In genomic region chr3:138839656-138840055, GRCm38 (mm10) we compare ENCODE assay signal across 18 mouse cellular contexts.
"Had no signal": no experiment of that assay in that cellular context is flagged by ENCODE, and none has a peak within 500 bp of the region (broad histone marks: within the 10 kb centered on the region; RNA-seq: fewer than 3 reads in every experiment).

No protein-coding gene starts in this region.

- DNase-seq: kidney, adult 11 months; kidney, adult 9 months; kidney, postnatal 10 days; layer of hippocampus, adult 9-11 months; liver; liver, embryonic 13.5 days; liver, postnatal 0 days; lung, postnatal 14 days; midbrain, embryonic 14.5 days; retina, postnatal 1 day; right cerebral cortex, postnatal 4 days; spleen, adult 18-20 months; thymus, adult 2 months; thymus, postnatal 25 days had no signal

- H3K4me2 ChIP-seq: limb, embryonic 12.5 days; liver, embryonic 13.5 days; neural tube, embryonic 13.5 days; stomach, embryonic 15.5 days had no signal

- H3K9ac ChIP-seq: limb, embryonic 12.5 days; liver, embryonic 13.5 days; liver, postnatal 0 days; neural tube, embryonic 13.5 days; stomach, embryonic 15.5 days had no signal

- H3K36me3 ChIP-seq: limb, embryonic 12.5 days; liver, embryonic 13.5 days; midbrain, embryonic 10.5 days; neural tube, embryonic 13.5 days; stomach, embryonic 15.5 days had no signal

- H3K4me3 ChIP-seq: limb, embryonic 12.5 days; liver, embryonic 13.5 days; midbrain, embryonic 10.5 days; neural tube, embryonic 13.5 days; stomach, embryonic 15.5 days had no signal

- ATAC-seq: liver, postnatal 0 days had no signal

- H3K9me3 ChIP-seq: limb, embryonic 12.5 days; liver, embryonic 13.5 days; midbrain, embryonic 10.5 days; neural tube, embryonic 13.5 days; stomach, embryonic 15.5 days had no signal

- H3K4me1 ChIP-seq: liver, embryonic 13.5 days; stomach, embryonic 15.5 days had no signal

- H3K27ac ChIP-seq: limb, embryonic 12.5 days; liver, embryonic 13.5 days; midbrain, embryonic 10.5 days; stomach, embryonic 15.5 days had no signal

- H3K27me3 ChIP-seq: limb, embryonic 12.5 days; liver, embryonic 13.5 days; neural tube, embryonic 13.5 days; stomach, embryonic 15.5 days had no signal
